Mouse (Mus musculus): ENCODE data around the gene Fam222b.
"Not testable (repeated sequence)": the region's sequence is repeated elsewhere in the genome, so short reads cannot be mapped to it uniquely, and the experiment has no call there.

Fam222b gene

DNA sequence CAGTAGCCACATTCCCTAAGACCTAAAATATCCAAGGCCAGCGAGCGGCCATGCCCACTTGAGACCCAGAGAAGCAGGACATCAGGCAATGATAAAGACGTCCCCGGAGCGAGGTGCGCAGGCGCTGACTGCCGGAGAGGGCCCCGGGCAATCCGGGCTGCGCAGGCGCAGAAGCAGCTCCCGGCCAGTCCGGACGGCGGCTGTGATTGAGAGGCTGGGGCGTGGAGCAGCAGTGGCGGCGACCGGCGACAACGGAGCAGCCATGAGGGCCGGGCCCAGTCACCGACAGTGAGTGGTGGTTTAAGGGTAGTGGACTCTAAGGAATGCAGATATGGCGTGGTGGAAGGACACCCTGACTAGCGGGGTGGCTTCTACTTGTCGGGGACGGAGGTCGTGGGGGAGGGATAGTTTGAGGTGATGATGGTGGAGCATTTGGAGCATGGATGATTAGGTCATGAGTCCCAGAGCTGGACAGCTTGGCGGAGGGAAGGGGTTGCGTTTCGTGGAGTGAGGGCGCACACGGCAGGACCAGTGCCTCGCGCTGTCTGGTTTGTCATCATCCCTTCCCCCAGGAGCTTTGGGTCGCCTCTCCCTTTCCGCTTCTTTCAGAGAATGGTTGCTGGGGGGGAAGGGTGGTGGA is at the start of gene Fam222b:
Gene Fam222b (plus strand): TSS at position 157 of the 640 bp plus-strand sequence.
- in situ Hi-C loops (cut with MseI, MboI) = no loop called here

DNA sequence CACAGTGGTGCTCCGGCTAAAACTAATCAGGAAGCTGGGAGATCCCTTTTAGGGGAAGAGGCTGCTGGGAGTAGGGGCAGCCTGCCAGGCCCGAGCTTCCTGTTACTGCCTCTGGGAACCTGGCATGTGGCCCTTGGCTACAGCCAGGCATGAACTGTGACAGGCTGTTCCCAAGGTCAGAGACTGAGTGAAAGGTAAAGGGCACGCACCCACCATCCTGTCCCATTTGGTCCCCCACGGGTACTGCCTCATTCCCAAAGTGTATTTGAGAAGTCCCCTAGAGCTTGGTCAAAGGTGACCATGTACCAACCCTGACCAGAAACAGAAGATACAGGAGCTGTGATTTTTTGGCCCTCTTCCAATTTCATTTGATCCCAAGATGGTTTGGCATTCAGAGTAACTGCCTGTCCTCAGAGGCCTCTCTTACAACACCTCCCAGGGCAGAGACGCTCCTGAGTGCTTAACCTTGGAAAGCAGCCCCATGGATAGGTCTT is 49.7 kb upstream of the Fam222b start:
- in situ Hi-C loops (cut with MseI, MboI) = no loop called here

DNA sequence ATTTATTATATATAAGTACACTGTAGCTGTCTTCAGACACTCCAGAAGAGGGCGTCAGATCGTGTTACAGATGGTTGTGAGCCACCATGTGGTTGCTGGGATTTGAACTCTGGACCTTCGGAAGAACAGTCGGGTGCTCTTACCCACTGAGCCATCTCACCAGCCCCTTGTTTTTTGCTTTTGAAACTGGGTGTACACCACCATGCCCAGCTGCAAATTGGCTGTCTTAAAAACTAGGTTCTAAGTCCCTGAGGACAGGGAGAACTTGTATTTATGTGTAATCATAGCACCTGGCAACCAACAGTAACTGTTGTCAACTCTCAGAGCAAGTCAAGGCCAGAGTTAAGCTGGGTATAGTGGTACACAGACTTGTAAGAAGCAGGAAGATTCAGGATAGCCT is 45.8 kb upstream of the Fam222b start:
- in situ Hi-C loops (cut with MseI, MboI) = not testable (repeated sequence)

DNA sequence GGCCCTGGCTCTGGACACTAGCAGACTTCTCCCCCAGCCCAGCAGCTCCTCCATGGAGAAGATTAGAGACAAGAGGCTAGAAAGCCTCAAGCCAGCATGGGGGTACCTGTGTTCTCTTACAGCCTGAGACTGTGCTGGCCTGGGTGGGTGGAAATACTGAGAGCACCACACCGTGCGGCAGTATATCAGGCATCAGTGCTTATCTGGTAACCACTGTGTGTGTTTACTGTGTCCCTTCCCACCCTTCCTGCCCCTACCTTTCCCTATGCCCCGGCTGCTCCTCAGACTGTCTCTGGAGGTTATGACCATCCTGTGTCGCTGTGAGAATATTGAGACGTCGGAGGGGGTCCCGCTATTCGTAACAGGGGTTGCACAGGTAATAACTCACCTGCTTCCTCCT is 41.4 kb upstream of the Fam222b start:
- in situ Hi-C loops (cut with MseI, MboI) = no loop called here

DNA sequence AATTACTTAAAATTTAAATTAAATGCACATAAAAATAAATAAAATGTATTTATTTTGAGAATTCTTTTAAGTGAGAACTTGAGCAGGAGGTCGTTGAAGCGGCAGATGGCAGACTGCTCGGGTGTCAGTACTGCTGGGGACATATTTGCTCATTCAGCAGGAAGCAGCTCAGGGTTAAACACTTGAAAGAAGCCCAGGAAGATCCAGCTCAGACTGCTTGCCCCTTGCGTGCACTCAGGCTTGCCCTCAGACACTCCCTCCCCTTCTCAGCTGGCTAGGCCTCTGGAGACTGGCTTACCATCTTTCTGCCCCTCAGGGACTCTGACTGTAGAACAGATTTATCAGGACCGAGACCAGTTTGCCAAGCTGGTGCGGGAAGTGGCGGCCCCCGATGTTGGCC is 37.5 kb upstream of the Fam222b start:
- in situ Hi-C loops (cut with MseI, MboI) = no loop called here

DNA sequence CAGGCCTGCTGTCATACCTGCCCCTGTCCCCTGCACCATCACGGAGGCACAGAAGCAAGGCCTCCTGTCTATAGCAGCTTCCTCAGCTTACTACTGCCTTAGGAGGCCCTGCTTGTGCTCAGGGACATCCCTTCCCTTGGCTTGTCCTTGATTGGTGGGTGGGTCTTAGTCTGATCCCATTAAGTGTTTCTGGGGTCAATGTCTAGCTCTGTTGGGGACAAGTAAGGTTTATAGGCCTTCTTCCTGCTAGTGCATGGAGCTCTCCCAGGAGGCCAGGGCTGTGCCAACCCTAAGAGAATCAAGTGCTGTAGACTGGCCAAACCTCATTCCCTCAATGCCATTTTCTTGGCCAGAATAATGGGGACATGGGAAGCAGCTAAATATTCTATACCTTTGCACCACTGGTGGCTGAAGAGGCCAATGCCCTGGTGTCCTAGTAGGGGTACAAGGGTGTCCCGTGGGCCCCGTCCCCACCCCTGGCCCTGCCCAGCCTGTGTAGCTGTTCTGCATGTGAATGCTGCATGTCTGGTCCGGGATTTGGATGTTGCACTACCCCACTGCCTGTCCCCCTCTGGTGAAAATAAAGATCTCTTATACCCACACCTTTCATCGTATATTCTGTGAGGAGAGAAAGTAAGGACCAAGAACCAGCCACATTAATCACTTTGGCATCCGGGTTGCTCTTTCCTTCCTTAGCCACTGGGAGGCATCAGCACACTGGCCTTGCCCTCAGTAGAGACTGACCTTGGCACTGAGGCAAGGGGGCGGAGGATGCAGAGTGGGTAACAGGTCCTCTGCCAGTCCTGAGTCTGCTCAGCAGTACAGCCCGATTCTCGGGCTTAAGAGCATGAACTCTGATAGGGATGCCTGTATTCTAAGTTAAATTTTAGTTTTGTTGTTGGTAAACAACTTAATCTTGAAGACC is 34.4 kb upstream of the Fam222b start:
- in situ Hi-C loops (cut with MseI, MboI) = no loop called here

DNA sequence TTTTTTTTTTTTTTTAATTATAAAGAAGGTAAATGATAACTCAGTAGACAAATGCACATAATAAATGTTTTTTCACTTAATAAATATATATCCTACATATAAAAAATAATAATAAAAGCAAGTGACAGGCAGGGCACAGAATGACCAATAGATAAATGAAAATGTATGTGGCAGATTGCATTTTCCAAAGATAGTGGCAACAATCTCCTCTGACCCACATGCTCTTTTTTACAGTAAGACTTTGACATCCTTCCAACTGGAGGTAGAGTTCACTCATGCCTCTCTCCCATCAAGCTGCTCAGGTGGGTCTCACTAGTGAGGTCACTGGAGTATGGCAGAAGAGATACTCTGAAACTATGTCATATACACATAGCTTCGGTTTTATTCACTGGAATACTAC is 31.9 kb upstream of the Fam222b start:
- in situ Hi-C loops (cut with MseI, MboI) = no loop called here

DNA sequence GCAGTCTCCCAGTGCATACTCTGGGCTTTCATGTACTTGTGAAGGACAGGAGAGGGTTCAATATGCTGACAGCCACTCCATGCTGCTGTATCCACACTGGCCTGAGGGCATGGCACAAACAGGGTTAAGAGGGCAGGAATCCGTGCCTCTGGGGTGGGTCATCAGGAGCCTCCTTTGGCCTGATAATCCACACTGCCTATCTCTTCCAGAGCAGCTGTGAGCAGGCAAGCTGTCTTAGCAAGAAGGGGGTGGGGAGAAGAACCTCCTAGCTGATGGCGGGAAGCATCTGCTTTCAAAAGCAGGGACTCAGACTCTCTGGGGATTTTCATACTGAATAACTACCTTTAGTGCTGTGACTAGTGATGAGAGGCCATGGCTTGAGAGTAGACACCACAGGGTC is 28.6 kb upstream of the Fam222b start:
- in situ Hi-C loops (cut with MseI, MboI) = no loop called here

DNA sequence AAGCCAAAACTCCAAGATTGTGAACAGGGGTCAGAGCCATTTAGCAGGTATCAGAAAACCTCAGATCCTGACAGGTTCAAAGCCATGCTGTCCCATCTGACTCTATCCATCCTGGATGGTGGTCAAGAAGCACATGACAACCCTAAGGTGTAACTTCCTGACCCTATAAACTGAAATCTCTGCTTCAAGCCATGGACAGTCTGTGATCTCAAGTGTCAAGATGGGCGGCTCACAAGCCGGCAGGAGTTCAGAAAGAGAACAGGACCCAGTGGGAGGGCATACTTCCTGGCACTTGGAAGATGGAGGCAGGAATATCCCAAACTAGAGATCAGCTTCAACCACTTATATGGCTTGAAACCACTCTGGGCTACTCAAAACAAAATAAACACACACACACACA is 27.8 kb upstream of the Fam222b start:
- in situ Hi-C loops (cut with MseI, MboI) = no loop called here

DNA sequence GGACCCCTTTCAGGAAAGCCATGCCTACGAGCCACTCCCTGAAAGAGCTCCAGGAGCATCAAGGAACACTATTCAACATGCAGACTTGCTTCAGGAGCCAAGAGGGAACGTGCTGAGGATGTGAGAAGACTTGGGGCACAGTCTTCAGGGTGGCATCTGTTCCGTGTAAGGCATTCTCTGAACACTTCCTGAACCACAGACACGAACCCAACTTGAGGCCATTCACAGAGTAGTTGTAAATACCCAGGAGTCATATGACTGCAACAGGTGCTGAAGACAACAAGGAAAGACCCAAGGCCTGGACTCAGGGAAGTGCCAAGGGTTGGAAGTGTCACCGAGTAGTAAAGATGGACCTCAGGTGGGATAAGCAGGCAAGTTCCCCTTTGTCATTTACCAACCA is 26.9 kb upstream of the Fam222b start:
- in situ Hi-C loops (cut with MseI, MboI) = no loop called here

DNA sequence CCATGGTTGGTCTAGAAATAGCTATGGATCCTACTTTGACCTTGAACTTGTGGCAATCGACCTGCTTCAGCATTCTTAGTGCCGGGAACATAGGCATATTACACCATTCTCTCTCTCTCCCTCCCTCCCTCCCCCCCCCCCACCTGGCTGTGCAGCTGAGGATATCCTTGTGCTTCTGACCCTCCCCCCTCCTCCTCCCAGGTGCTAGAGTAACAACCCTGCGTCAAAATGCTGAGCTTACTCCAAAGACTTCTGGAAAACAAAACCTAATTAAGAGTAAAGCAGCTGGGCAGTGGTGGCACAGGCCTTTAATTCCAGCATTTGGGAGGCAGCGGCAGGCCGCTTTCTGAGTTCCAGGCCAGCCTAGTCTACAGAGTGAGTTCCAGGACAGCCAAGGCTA is 25.3 kb upstream of the Fam222b start:
- in situ Hi-C loops (cut with MseI, MboI) = no loop called here

DNA sequence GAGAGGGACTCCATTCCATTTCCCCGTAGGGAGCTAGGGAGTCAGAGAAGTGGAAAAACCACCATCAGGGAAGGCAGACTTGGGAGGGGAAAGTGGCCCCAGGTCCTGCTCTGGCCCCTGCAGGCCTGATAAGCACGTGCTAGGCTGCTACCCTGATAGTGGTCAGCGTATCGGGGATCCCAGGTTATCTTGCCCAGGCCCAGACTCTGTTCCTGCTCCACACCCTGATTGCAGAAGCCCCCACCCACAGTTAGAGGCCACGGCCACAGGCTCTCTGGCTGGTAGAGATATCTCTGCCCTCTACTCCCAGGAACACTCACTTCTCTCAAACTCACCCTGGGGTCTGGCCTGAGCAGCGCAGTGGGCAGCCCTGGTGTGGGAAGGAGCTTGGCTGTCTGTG is 24.8 kb upstream of the Fam222b start:
- in situ Hi-C loops (cut with MseI, MboI) = no loop called here

DNA sequence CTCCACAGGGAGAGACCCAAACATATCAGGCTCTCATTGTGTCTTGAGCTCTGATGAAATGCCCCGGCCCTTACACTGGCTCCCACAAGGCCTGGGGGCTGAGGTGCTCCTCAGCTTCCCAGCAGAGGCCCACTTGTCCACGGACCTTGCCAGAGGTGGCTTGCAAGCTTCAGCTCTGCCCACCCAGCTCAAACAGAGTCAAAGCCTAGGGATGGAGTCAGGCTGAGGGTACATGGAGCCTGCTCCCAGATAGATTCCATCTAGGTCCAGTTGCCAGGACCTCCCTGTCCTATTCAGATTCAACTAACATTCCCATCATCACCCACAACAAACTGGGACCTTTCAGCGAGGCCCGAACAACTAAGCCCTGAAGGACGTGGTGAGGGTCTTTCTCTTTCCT is 22.5 kb upstream of the Fam222b start:
- in situ Hi-C loops (cut with MseI, MboI) = no loop called here

DNA sequence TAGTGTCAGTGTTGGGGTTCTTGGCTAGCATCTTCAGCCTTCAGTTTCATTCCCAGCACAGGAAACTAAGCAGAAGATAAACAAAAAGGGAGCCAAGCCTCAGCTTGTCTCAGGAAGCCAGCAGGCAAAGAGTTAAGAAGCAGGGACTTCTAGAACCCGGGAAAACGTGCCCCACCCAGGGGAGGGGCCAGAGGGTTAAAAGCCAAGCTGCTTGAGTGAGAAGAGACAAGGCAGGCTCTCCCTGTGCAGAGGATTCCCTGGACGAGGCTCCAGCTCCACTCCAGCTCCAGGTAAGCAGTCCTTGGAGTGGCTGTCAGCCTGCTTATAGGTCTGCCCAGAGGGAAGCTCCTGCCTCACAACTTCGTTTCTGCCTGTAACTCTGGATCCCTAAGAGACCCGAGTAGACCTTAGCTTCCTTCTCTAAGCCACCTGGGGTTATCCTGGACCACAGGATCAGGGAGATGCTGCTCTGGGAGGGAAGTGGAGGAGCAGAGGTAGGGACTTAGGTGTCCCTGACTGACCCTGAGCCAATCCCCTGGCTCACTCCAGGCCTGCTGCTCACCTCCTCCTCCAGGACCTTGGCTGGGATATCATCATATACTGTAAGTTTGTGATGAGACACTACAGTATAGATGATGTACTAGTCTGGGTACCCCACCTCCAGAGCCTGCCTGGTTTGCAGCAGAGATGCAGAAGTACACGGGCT is 21.9 kb upstream of the Fam222b start:
- in situ Hi-C loops (cut with MseI, MboI) = no loop called here

DNA sequence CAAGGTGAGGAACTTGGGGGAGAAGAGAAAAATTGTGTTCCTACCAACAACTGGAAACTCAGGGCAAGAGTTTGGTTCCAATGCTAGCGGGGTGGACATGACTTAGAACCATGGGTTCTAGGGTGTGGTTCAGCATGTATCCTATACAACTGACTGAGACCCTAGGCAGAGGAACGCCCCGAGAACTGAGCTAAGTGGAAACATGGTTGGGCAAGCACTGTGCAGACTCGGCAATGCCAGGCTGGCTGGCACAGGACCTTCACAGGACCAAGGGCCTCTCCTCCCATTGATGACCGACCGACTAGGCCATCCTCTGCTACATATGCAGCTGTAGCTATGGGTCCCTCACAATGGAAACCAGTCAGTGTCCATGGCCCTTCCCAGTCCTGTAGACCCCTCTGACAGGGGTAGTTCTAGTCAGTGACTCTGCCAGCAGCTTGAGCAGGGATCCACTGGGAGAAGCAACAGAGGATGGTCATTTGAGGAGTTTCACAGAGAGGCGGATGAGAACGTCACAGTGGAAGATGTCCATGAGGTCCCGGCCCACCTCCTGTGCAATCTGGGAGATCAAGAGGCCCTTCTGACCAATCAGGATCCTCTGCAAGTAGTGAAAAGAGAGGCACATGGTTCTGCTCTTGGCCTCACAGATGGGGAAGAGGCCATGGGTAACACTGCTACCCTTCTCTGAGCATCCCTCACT is 20.7 kb upstream of the Fam222b start:
- in situ Hi-C loops (cut with MseI, MboI) = no loop called here

DNA sequence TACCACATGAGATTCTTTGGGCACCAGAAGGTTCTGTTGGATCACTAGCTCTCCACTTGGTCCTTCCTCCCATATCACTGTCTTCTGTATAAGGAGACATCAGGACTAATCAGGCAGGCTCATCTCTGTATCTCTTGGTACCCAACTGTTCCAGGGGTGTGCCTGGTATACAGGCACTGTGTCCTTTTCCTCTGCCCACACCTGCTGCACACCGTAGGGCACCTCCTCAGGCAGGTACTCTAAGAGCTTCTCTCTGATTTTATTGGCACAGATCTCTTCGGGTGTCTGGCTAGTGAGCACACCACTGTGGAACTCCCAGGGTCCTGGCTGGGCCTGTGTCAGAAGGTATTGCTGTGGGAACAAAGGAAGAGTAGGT is 20.2 kb upstream of the Fam222b start:
- in situ Hi-C loops (cut with MseI, MboI) = no loop called here

DNA sequence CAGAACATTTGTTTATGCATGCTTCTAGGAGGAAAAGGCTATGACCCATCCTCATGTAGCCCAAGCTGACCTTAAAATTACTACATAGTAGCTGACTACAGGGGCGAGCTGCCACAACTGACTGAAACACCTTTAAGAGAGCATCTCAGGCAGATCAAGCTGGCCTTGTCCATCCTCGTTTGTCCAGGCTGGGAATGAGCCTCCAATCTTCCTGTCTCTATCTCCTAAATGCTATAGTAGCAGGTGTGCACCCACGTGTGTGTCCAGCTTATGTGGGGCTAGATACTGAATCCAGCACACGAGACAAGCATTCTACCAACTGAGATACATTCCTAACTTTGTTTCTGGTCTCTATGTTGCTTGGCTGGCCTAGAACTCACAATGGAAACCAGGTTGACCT is 19.8 kb upstream of the Fam222b start:
- in situ Hi-C loops (cut with MseI, MboI) = no loop called here

DNA sequence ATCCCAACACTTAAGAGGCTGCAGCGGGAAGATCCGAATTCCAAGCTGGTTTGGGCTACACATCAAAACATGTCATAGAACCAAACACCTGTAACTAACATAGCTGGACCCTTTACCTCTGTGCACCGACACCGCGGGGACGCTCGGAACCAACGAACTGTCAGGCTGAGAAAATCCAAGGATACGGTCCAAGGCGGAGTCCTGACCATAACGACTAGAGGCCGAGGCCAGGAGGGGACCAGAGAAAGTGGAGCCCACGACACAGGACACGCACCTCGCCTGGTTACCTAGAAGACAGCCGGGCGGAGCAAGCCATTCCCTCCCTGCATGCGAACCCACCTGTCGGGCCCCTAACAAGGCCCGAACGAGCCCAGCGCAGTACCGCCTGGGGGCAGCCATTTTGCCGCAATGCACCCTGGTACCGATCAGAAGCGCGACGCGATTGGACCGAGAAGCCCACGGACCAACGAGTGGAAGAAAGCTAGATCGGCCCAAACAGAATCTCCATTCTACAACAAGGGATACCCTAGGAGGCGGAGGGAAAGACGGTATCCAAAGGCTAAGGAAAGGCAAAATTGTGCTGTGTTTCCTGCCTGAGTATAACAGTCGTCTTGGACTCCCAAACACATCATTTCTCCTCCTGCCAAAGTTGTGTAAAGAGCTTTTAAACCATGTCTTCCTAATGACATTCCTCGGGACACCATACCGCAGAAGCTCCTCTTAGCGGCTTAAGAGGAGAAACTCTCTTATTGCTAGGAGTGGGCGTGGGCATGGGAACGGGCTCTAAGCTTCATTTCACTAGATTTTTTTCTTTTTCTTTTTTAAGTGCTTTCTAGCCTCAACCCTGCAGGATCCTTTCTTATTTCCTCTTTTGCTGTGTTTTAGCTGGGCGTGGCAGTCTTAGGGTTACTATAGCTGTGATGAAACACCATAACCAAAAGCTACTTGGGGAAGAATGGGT is 14.2 kb upstream of the Fam222b start, which contains the start of gene Eral1:
Gene Eral1 (minus strand): TSS at position 423 of the 961 bp plus-strand sequence.
- in situ Hi-C loops (cut with MseI, MboI) = no loop called here

DNA sequence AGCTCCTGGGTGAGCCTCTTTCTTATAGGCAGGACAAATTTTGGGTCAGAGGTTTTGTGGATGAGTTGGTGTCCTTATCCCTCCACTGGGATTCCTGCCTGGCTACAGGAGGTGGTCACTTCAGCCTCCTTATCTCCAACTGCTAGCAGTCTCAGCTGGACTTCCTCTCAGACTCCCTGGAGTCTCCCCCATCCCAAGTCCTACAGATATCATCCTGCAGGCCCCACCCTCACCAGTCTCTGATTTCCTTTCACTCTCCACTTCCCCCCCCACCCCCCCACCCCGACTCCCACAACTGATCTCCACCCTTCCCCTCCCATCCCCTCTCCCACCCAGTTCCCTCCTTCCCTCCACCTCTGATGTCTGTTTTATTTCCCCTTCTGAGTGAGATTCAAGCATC is 10.9 kb upstream of the Fam222b start:
- in situ Hi-C loops (cut with MseI, MboI) = no loop called here

DNA sequence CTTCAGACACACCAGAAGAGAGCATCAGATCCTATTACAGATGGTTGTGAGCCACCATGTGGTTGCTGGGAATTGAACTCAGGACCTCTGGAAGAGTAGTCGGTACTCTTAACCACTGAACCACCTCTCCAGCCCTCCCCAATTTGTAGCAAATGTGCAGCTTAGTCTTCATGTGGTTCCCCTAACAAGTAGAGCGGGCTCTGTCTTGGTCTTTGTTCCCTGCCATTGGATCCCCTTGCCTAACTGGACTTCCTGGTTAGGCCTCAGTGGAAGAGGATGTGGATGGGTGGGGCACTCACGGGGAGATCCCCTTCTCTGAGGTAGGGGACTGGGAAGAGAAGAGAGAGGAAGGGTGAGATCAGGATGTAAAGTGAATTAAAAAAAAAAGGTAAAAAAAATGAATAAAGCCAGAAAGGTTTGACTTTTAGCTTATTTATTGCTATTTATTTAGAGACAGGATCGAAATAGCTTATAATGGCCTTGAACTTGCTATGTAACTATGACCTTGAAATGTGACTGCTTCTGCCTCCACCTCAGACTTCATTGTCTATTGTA is 7.5 kb upstream of the Fam222b start:
- in situ Hi-C loops (cut with MseI, MboI) = no loop called here

Measured in mouse trophoblast stem cell (cell line).